Comparison of ENCODE assay signal across 10 mouse cellular contexts in genomic region chr6:138143450-138143849, GRCm38 (mm10). TPM values are rescaled to one million over a fixed set of nuclear protein-coding genes. Genes with fewer than 3 reads are reported as not detected.
DNase-seq lines count a peak whose midpoint lies in the region; ATAC-seq and TF ChIP-seq lines count a peak whose summit lies in the region.
"Had no signal": no experiment of that assay in that cellular context is flagged by ENCODE, and none has a peak within 500 bp of the region (broad histone marks: within the 10 kb centered on the region; RNA-seq: fewer than 3 reads in every experiment).

No protein-coding gene starts in this region.

- no peak overlapping the region for H3K4me3 ChIP-seq in kidney, embryonic 15.5 days (replicated peaks)
- H3K4me3 ChIP-seq in lung, adult 2 months (replicated peaks; ENCODE audit: extremely low read depth, low read depth, low read length) = peak overlapping the region; percentile 11
- H3K4me3 ChIP-seq: erythroblast, embryonic 14.5 days had no signal

- WGBS in kidney, embryonic 15.5 days = 73% methylated on average over 3 of the region's 3 CpGs
- 46% methylated on average over 3 of the region's 3 CpGs for WGBS in lung, adult 2 months

- peak; percentile 36 to 41 for DNase-seq in adrenal gland, adult 18-20 months (ENCODE audit: low spot score in 2 of 2)
- DNase-seq in adrenal gland, postnatal 14 days = peak; percentile 70
- DNase-seq in lung, adult 2 months = peak; percentile 31
- no peak for DNase-seq in right cerebral cortex, postnatal 10 days (ENCODE audit: low spot score in 2 of 2)
- DNase-seq in heart, postnatal 14 days = no peak

- peak; percentile 69 for ATAC-seq in kidney, embryonic 15.5 days (replicated peaks; ENCODE audit: low FRiP score)
- ATAC-seq in erythroblast, adult 5-6 weeks (replicated peaks; ENCODE audit: low FRiP score, poor library complexity, severe bottlenecking) = no peak
- ATAC-seq: hindbrain, embryonic 16.5 days had no signal

- no peaks in the 10 kb centered on the region for H3K9me3 ChIP-seq in kidney, embryonic 15.5 days (replicated peaks)

- intact Hi-C loops in heart, postnatal 14 days (cut with DNase I) = no loop called here

- H3K4me1 ChIP-seq in kidney, embryonic 15.5 days = peaks cover 32% of the 10 kb centered on the region
- peaks cover 5% of the 10 kb centered on the region; the same call in 1 of the 2 replicates for H3K4me1 ChIP-seq in lung, adult 2 months (ENCODE audit: control insufficient read depth, insufficient read depth, low read length)

- H3K4me2 ChIP-seq in kidney, embryonic 15.5 days = peak overlapping the region; percentile 77; the same call in 1 of the 2 replicates

- H3K36me3 ChIP-seq in kidney, embryonic 15.5 days = peaks cover 6% of the 10 kb centered on the region

- peak overlapping the region; percentile 76 for H3K27ac ChIP-seq in kidney, embryonic 15.5 days

- no peak overlapping the region for H3K9ac ChIP-seq in kidney, embryonic 15.5 days

- no peak for TF ChIP-seq CTCF in lung, adult 2 months (IDR thresholded peaks at IDR 0.05; ENCODE audit: insufficient read depth, low read length)

- no peaks in the 10 kb centered on the region for H3K27me3 ChIP-seq in kidney, embryonic 15.5 days

- TF ChIP-seq POLR2A in lung, adult 2 months (IDR thresholded peaks at IDR 0.05; ENCODE audit: borderline replicate concordance, extremely low read depth, low read depth, low read length) = no peak

RNA-seq across cellular contexts. Expression of gene Mgst1, which starts 3.3 kb away (rescaled TPM):
- total RNA-seq in adrenal gland, adult 18-20 months (2021) = 1,000 to 10,000 TPM in 1 of 2 experiments, 100 to 1,000 TPM in 1; 920 to 2,379 TPM
- total RNA-seq in adrenal gland, postnatal 14 days (2021) = 834 and 1,057 TPM in 2 replicates
- polyA plus RNA-seq in kidney, embryonic 15.5 days (2015; fragmentation: Nextera tagmentation; extraction: Ambion mirVana) = 221 and 251 TPM in 2 replicates
- polyA plus RNA-seq in lung, adult 2 months (2012; rRNA removed) = 503 and 579 TPM in 2 replicates
- total RNA-seq in erythroblast, adult 5-6 weeks (2015; ENCODE audit: low replicate concordance) = 167 and 198 TPM in 2 replicates
- total RNA-seq in erythroblast, adult 5-6 weeks (2017; ENCODE audit: low replicate concordance) = 71.1 and 99.1 TPM in 2 replicates
- total RNA-seq in heart, postnatal 14 days (2021) = 10 to 100 TPM; 20.7 to 47.4 TPM
- total RNA-seq: MEL had no signal

Comparison
In these comparisons a context has a peak if more than half of its experiments do, and no peak if none do; other contexts are left out.
1. DNase-seq: peak in adrenal gland, adult 18-20 months (2 of 2), adrenal gland, postnatal 14 days (single experiment) and lung, adult 2 months (single experiment); none in right cerebral cortex, postnatal 10 days (0 of 2) and heart, postnatal 14 days (0 of 2).